Mouse (Mus musculus): ENCODE measurements around the gene Tbkbp1.

DNA sequence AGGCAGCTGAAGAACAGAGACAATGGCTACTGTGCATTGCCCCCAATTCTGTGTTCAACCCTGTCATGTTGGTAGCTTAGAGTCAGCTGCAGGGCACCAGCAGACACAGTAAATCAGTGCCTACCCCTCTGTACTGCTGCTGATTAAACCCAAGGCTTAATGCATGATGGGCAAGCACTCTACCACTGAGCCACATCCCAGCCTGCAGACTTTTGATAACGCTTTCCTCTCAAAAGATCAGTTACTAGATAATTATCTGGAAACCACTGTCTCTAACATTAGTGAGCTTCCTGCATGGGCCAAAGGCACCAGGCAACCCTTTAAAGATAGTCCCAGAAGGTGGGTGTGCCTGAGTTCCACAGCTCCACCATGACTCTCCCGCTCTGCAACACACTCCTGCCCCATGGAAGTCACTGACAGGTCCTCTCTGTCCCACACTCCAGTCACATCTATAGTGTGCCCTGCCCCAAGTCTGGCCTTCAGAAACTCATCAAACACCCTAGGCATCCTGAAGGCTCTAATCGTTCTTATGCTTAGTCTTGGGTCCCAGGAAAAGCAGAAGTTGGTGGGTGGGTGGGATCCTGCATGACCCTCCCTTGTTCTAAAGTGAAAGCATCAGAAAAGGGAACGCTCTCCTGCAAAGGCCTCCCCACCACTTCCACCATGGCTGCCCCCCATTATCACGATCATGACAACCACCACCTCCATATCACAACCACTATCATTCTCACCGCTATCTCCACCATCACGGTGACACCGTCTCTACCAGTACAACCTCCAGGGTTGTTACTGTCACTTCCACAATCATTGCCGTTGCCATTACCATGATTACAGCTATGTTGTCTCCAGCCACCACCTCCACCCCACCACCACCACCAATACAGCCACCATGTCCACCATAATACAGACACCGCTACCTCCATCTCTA lies 47.9 kb downstream of the Tbkbp1 start:
- TF ChIP-seq CTCF (IDR thresholded peaks at IDR 0.05; ENCODE audit: insufficient read depth, low read depth, low read length) (no peak), POLR2A (IDR thresholded peaks at IDR 0.05; ENCODE audit: insufficient read depth, low read depth, low read length) (no peak)
